Mouse (Mus musculus): ENCODE measurements around the gene Gpr107. TPM values are rescaled to one million over a fixed set of nuclear protein-coding genes. Genes with fewer than 3 reads are reported as not detected.

Gpr107 gene
- total RNA-seq, 2 experiments from 2014 or later: 41.7 to 56.4 TPM

GRCm38 (mm10) chr2:31246251-31246971 is 94.3 kb downstream of the Gpr107 start:
- DNase-seq: no peak

DNA sequence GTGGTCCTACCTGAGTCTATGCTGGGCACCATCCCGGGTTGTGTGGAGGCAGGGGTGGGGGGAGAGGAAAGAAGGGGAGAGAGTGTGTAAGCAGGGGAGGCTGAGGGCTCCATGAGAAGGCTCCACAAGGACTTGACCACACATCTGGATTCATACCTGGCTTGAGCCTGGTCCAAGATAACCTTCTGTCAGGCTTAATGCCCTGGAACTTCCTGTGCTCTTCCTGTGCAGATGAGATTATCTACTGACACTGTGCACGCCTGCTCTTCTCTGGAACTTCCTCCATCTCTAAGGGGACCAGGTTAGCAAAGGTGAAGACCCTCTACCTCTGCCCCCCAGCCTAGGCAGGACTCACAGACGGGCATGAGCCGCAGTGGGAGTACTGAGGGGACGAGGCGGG is 96.7 kb downstream of the Gpr107 start:
- no peak for DNase-seq

- DNase-seq: no peak
Measured at GRCm38 (mm10) chr2:31252167-31252566, 100.1 kb downstream of the Gpr107 start.

GRCm38 (mm10) chr2:31253463-31253862 is 101.3 kb downstream of the Gpr107 start:
- no peak for DNase-seq

DNA sequence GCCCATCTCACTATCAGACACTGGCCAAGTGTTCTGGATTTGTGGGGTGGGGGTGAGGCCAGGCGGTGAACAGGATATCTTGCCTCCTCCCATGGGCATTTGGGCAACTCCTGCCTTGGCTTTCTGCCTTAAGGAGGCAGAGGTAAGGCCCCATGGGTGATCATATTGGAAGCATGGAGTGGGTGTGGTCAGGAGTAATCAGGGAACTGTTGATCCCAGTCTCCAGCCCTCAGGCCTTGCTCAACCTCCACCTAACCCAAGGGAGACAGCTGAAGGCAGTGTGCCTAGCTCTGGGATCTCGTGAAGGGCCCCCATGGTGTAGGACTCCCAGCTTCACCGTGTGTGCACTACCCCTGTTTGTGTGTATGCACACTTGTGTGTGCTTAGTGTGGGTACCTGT is 102.7 kb downstream of the Gpr107 start:
- peak; percentile 62 for DNase-seq

DNA sequence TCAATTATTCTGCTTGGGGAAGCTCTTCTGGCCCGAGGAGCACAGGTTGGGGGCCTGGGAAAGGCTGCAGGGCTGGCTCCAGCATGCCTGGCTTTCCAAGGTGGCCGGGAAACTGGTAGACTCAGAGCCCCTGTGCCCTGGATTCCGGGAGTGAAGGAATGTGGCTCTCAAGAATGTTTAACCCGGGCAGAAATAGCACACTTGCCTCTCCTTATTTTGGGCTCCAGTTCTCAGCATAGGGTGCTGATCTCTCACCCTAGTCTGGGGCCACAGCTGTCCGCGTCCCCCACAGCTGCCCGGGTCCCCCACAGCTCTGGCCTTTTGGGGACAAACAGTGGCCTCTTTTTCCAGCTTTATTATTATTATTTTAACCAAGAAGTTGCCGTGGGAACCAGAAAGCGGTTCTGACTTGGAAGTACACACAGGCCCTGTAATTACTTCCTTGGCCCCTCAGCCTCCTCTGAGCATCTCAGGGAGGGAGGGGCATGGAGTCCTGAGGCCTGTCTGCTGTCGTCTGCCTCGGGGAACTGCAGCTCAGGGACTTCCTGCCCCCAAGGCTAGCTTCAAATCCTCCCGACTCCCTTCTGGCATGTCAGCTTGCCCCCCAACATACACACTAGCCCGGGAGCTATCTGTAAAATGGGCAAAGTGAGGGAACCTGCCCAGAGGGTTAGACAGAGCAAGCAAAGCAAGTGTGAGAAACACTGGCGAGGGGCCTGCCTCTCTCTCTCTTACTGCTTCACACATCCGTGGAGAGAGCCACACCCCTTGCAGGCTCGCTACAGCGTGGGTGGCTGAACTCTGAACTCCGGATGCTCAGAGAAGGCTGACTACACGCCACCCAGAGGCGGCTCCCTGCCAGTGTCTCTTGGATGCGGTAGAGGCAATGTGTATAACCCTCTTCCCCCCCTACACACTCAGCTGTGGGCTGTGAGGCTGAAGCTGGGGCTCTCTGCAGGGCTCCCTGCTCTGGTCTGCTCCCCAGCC is 104.1 kb downstream of the Gpr107 start:
- peak; percentile 56 for DNase-seq

GRCm38 (mm10) chr2:31257096-31257495 is 105.0 kb downstream of the Gpr107 start:
- DNase-seq: no peak

DNA sequence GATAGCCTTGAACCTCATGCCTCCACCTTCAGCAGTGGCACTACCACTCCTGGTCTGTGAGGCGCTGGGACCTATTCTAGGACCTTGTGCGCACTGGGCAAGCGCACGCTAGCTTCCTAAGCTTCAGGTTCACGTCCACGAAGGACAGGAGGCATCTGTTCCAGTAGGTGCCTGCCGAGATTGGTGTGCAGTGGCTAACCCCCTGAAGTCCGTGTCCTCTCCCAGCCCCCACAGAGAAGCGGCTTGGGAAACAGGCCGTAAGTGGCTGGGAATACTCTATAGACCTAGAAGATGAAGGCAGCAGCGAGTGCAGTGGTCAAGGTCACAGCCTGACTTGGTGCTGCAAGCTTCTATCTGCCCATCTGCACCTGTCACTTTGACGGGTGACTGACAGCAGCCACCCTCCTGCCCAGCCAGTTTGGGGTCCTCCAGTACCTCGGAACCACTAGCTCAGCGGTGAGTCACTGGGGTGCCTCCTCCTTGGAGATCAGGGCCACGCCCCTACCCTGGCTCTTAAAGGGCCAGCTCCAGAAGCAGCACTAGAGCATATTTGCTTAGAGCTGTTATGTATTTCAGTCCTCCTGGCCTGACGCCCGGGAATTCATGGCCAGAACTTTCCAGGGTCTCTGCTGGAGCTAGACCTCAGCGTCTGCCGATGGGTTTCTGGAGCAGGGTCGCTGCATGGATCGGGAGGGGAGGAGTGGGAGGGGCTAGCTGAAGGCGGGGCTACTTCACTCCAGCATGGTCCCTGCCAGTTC is 106.7 kb downstream of the Gpr107 start:
- peak; percentile 85 for DNase-seq

- DNase-seq: no peak
Measured at GRCm38 (mm10) chr2:31259367-31259920, 107.3 kb downstream of the Gpr107 start.

DNA sequence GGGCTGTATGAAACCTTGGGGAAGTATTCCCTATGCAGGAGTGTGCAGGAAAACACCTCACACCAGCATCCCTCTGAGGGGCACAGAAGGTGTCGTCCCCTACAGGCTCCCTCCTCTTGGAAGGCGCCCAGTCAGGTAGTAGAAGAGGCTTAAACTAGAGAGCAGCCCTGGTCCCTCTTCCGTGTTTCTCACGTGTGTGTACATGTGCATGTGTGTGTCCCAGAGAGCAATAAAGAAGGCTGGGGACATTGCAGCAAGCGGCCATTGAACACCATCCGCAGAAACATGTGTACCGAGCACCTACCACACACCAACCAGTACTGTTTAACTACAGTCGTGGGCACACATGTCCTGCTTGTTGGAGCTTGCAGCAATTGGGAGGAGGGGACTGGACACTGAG is 108.4 kb downstream of the Gpr107 start:
- no peak for DNase-seq

DNA sequence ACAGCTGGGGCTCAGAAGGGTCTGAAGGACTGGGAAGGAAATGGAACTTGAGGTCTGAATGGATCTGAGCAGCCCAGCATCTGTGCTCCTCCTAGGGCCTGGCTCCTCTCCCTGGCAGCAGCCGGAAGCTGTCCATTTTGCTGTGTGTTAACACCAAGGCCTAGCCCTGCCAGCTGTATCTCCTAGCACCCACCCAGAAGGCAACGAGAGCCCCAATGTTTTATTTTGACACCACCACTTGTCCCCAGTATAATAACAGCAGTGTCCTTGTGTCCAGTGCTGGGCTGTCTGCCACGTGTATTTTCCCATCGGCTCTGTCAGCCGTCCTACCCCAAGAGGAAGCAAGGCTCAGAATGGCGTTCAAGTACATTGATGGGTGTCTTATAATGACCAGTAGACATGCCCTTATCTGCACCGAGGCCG is 110.9 kb downstream of the Gpr107 start:
- no peak for DNase-seq

- peak; percentile 86 for DNase-seq
Measured at GRCm38 (mm10) chr2:31263746-31264378, 111.7 kb downstream of the Gpr107 start.

- no peak for DNase-seq
Measured at GRCm38 (mm10) chr2:31267447-31267846, 115.3 kb downstream of the Gpr107 start.

Other genes starting within 250 kb of the Gpr107 start
- gene Ptges, start 222.5 kb upstream of the Gpr107 start, total RNA-seq (2021): 10 to 100 TPM in 1 of 2 experiments, 1 to 10 TPM in 1; 9.1 to 12.0 TPM
- 10 to 100 TPM; 38.8 to 44.0 TPM for gene Tor1b, start 199.4 kb upstream of the Gpr107 start, total RNA-seq (2021)
- 10 to 100 TPM; 32.5 to 35.7 TPM for gene Tor1a, start 184.4 kb upstream of the Gpr107 start, total RNA-seq (2021)
- 10 to 100 TPM; 26.4 to 30.1 TPM for gene BC005624, start 170.1 kb upstream of the Gpr107 start, total RNA-seq (2021)
- gene Usp20, start 170.0 kb upstream of the Gpr107 start, total RNA-seq (2021): 10 to 100 TPM; 17.6 to 22.5 TPM
- 10 to 100 TPM; 48.1 to 58.5 TPM for gene Fnbp1, start 10.3 kb upstream of the Gpr107 start, total RNA-seq (2021)
- 1 to 10 TPM; 4.2 to 6.8 TPM for gene Ncs1, start 93.5 kb downstream of the Gpr107 start, total RNA-seq (2021)
- gene Hmcn2, start 162.1 kb downstream of the Gpr107 start, total RNA-seq (2021): 1 to 10 TPM; 6.4 to 9.4 TPM